Comparison of ENCODE assay signal across 8 mouse cellular contexts in the genomic region with DNA sequence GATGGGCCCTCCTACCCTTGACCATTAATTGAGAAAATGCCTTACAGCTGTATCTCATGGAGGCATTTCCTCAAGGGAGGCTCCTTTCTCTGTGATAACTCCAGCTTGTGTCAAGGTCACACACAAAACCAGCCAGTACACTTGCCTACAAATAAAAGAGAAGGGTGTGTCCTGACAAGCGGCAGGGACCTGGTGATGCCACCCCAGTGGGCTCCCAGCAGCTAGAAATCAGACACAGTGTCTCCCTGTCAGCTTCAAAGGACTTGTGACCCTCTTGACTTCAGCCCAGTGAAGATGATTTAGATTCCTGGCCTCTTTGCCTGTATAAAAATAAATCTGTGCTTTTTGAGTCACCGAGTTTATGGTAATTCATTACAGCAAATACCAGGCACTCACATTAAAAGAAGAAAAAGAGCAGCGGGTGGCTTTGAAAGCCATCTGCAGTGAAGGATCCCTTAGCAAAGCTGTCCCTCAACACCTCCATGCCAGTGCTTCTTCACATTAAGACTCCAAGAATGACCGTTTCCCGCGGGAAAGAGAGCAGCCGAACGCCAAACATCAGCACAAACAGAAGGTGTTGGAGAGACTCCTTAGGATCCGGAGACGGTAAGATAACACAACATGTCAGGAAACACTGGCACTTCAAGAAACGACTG.
DNase-seq lines count a peak whose midpoint lies in the region; ATAC-seq lines count a peak whose summit lies in the region.

No protein-coding gene starts in this region.

- H3K4me1 ChIP-seq in heart, embryonic 13.5 days, result peaks cover 47% of the 10 kb centered on the region
- H3K4me1 ChIP-seq in limb, embryonic 11.5 days (ENCODE audit: control insufficient read depth, insufficient read depth, low read length), result 0 out of 2 replicates have a peak, but pooled peaks cover 7% of the 10 kb centered on the region
- H3K4me1 ChIP-seq in neural tube, embryonic 14.5 days (ENCODE audit: control insufficient read depth, insufficient read depth, low read length), result peaks cover 5% of the 10 kb centered on the region

- DNase-seq in layer of hippocampus, postnatal 10 days (ENCODE audit: low spot score in 2 of 2), result peak; percentile 31 to 36
- no peak for DNase-seq in layer of hippocampus, postnatal 36 days
- DNase-seq in embryo, embryonic 10 days (ENCODE audit: low spot score), result peak; percentile 50
- peak; percentile 39 for DNase-seq in limb, embryonic 11.5 days (ENCODE audit: low spot score)
- DNase-seq in cerebellum, postnatal 25 days, result no peak
- no peak for DNase-seq in ovary, postnatal 14 days (ENCODE audit: low spot score)

- peak overlapping the region; percentile 67 for H3K27ac ChIP-seq in heart, embryonic 13.5 days (replicated peaks)
- no peak overlapping the region for H3K27ac ChIP-seq in limb, embryonic 11.5 days (replicated peaks; ENCODE audit: low read depth, low read length)
- H3K27ac ChIP-seq in neural tube, embryonic 14.5 days (ENCODE audit: low read depth, low read length), result no peak overlapping the region

- H3K9ac ChIP-seq in heart, embryonic 13.5 days, result peak overlapping the region; percentile 78
- 0 out of 2 replicates have a peak overlapping the region, but pooled peaks have one; percentile 12 for H3K9ac ChIP-seq in limb, embryonic 11.5 days (ENCODE audit: low read length)
- no peak overlapping the region for H3K9ac ChIP-seq in neural tube, embryonic 14.5 days (replicated peaks; ENCODE audit: low read depth, low read length)

- no peaks in the 10 kb centered on the region for H3K27me3 ChIP-seq in heart, embryonic 13.5 days (replicated peaks)
- H3K27me3 ChIP-seq in limb, embryonic 11.5 days (ENCODE audit: control insufficient read depth, insufficient read depth, low read length), result no peaks in the 10 kb centered on the region
- no peaks in the 10 kb centered on the region for H3K27me3 ChIP-seq in neural tube, embryonic 14.5 days (ENCODE audit: control insufficient read depth, insufficient read depth, low read length)

- H3K4me3 ChIP-seq in heart, embryonic 13.5 days, result peak overlapping the region; percentile 46
- no peak overlapping the region for H3K4me3 ChIP-seq in limb, embryonic 11.5 days (ENCODE audit: low read depth, low read length)
- no peak overlapping the region for H3K4me3 ChIP-seq in neural tube, embryonic 14.5 days (ENCODE audit: low read depth, low read length)

- 3% methylated on average over 11 of the region's 11 CpGs for WGBS in heart, embryonic 13.5 days
- WGBS in limb, embryonic 11.5 days, result 2% methylated on average over 11 of the region's 11 CpGs
- WGBS in neural tube, embryonic 14.5 days, result 4% methylated on average over 11 of the region's 11 CpGs

- no peaks in the 10 kb centered on the region for H3K36me3 ChIP-seq in heart, embryonic 13.5 days
- no peaks in the 10 kb centered on the region for H3K36me3 ChIP-seq in limb, embryonic 11.5 days (ENCODE audit: control insufficient read depth, insufficient read depth, low read length)
- H3K36me3 ChIP-seq in neural tube, embryonic 14.5 days (ENCODE audit: control insufficient read depth, insufficient read depth, low read length), result no peaks in the 10 kb centered on the region

- no peaks in the 10 kb centered on the region for H3K9me3 ChIP-seq in heart, embryonic 13.5 days
- no peaks in the 10 kb centered on the region for H3K9me3 ChIP-seq in limb, embryonic 11.5 days (ENCODE audit: control insufficient read depth, low read length)
- no peaks in the 10 kb centered on the region for H3K9me3 ChIP-seq in neural tube, embryonic 14.5 days (ENCODE audit: control insufficient read depth, low read length)

- H3K4me2 ChIP-seq in heart, embryonic 13.5 days, result peak overlapping the region; percentile 72
- peak overlapping the region; percentile 41 for H3K4me2 ChIP-seq in limb, embryonic 11.5 days (ENCODE audit: low read depth, severe bottlenecking)
- H3K4me2 ChIP-seq in neural tube, embryonic 14.5 days (ENCODE audit: low read depth, low read length), result peak overlapping the region; percentile 19

- no peak for ATAC-seq in heart, embryonic 13.5 days (ENCODE audit: extremely low read depth, insufficient number of reproducible peaks, low FRiP score, low TSS enrichment)
- no peak for ATAC-seq in limb, embryonic 11.5 days (ENCODE audit: insufficient number of reproducible peaks, low FRiP score, low TSS enrichment, low read depth)
- no peak for ATAC-seq in neural tube, embryonic 14.5 days (ENCODE audit: low read depth)

Comparison
In these comparisons a context has a peak if more than half of its experiments do, and no peak if none do; other contexts are left out.
1. DNase-seq: peak in layer of hippocampus, postnatal 10 days (2 of 2), embryo, embryonic 10 days (single experiment) and limb, embryonic 11.5 days (single experiment); none in layer of hippocampus, postnatal 36 days (0 of 2), cerebellum, postnatal 25 days (0 of 2) and ovary, postnatal 14 days (single experiment).
2. H3K4me2 ChIP-seq: peak in every context shown above with its lines; median percentile 72 in heart, embryonic 13.5 days; 41 in limb, embryonic 11.5 days; 19 in neural tube, embryonic 14.5 days.